Mouse (Mus musculus) left cerebral cortex, adult 18-20 months (tissue): ENCODE measurements around the gene Styxl1. TPM values are rescaled to one million over a fixed set of nuclear protein-coding genes. Genes with fewer than 3 reads are reported as not detected.

Experiments
- DNase-seq, 2 experiments: peaks; one replicate each; pipeline ENCODE4 v3.0.0; 2021 to 2022; ENCODE audit warnings: low spot score in 2 of 2, mixed read lengths in 1 of 2
- long read RNA-seq, 2 experiments: library from polyadenylated mRNA; stranded (forward); transcript quantifications; one replicate each; pipeline ENCODE4 v2.0.0; 2021
- total RNA-seq, 2 experiments: library from RNA; stranded (reverse); gene quantifications; 2 replicates each; pipeline ENCODE4 v1.2.3; 2021

Gene Styxl1
- not detected for total RNA-seq
- long read RNA-seq, experiment 1, result 0 reads
- long read RNA-seq, experiment 2, result 0 reads

GRCm38 (mm10) chr5:135777796-135778470 is at the start of gene Styxl1:
Gene Styxl1 (minus strand): TSS chr5:135778385.
- DNase-seq, result peak in 1 of 2 experiments; percentile 32

GRCm38 (mm10) chr5:135826225-135826624 is 48.0 kb upstream of the Styxl1 start:
- no peak for DNase-seq

- DNase-seq, result no peak
Measured at GRCm38 (mm10) chr5:135824517-135824916, 46.3 kb upstream of the Styxl1 start.

GRCm38 (mm10) chr5:135822316-135822944 is 44.2 kb upstream of the Styxl1 start:
- no peak for DNase-seq

GRCm38 (mm10) chr5:135818491-135818890 is 40.3 kb upstream of the Styxl1 start:
- DNase-seq, result peak in 1 of 2 experiments; percentile 27

GRCm38 (mm10) chr5:135812991-135813390 is 34.8 kb upstream of the Styxl1 start:
- peak; percentile 77 to 83 for DNase-seq

- DNase-seq, result peak; percentile 37 to 67
Measured at GRCm38 (mm10) chr5:135807263-135807637, 29.1 kb upstream of the Styxl1 start.

- peak; percentile 94 to 96 for DNase-seq
Measured at GRCm38 (mm10) chr5:135806555-135807262, 28.5 kb upstream of the Styxl1 start, which contains the start of gene Srrm3. Gene Srrm3 (plus strand): TSS chr5:135806890.

- DNase-seq, result no peak
Measured at GRCm38 (mm10) chr5:135804735-135805134, 26.6 kb upstream of the Styxl1 start.

- no peak for DNase-seq
Measured at GRCm38 (mm10) chr5:135803676-135804075, 25.5 kb upstream of the Styxl1 start.

- no peak for DNase-seq
Measured at GRCm38 (mm10) chr5:135803135-135803534, 24.9 kb upstream of the Styxl1 start.

GRCm38 (mm10) chr5:135802641-135803040 is 24.5 kb upstream of the Styxl1 start:
- DNase-seq, result no peak

- DNase-seq, result no peak
Measured at GRCm38 (mm10) chr5:135800927-135801326, 22.7 kb upstream of the Styxl1 start.

- DNase-seq, result peak in 1 of 2 experiments; percentile 34
Measured at GRCm38 (mm10) chr5:135799746-135800145, 21.6 kb upstream of the Styxl1 start.

GRCm38 (mm10) chr5:135794859-135795181 is 16.6 kb upstream of the Styxl1 start:
- DNase-seq, result no peak

GRCm38 (mm10) chr5:135793996-135794858 is 16.0 kb upstream of the Styxl1 start:
- DNase-seq, result peak; percentile 91 to 94

- DNase-seq, result no peak
Measured at GRCm38 (mm10) chr5:135782901-135783300, 4.7 kb upstream of the Styxl1 start.

GRCm38 (mm10) chr5:135780331-135780730 is 2.1 kb upstream of the Styxl1 start:
- DNase-seq, result no peak

- peak; percentile 99 for DNase-seq
Measured at GRCm38 (mm10) chr5:135778471-135779445, 573 bp upstream of the Styxl1 start, which contains the start of gene Mdh2. Gene Mdh2 (plus strand): TSS chr5:135778480.

GRCm38 (mm10) chr5:135776546-135776945 is 1.6 kb downstream of the Styxl1 start:
- DNase-seq, result no peak
